Mouse (Mus musculus): ENCODE measurements around the gene Nbl1. TPM values are rescaled to one million over a fixed set of nuclear protein-coding genes. Genes with fewer than 3 reads are reported as not detected.

Gene Nbl1
- polyA plus RNA-seq, 1 experiment from 2014 or later = 53.6 TPM

- no peak overlapping the region for H3K4me3 ChIP-seq (ENCODE audit: low read depth, low read length)
- WGBS = 38% methylated on average over 17 of the region's 17 CpGs
- no peak overlapping the region for H3K27ac ChIP-seq (replicated peaks)
- H3K27me3 ChIP-seq (ENCODE audit: control insufficient read depth, insufficient read depth, low read length) = no peaks in the 10 kb centered on the region
- TF ChIP-seq CTCF (IDR thresholded peaks at IDR 0.05; ENCODE audit: low read depth) = no peak
- TF ChIP-seq EP300 (optimal IDR thresholded peaks at IDR 0.05) = no peak
- H3K9me3 ChIP-seq (ENCODE audit: control insufficient read depth, low read length) = no peaks in the 10 kb centered on the region
- 0 out of 2 replicates have a peak, but pooled peaks cover 4% of the 10 kb centered on the region for H3K36me3 ChIP-seq (ENCODE audit: control insufficient read depth, insufficient read depth, low read length)
- DNase-seq (ENCODE audit: low spot score) (no peak), ATAC-seq (ENCODE audit: low FRiP score, low TSS enrichment) (no peak)
- H3K4me2 ChIP-seq (replicated peaks; ENCODE audit: low read depth) = no peak overlapping the region
- no peak overlapping the region for H3K9ac ChIP-seq (ENCODE audit: low read length)
- no peaks in the 10 kb centered on the region for H3K4me1 ChIP-seq (replicated peaks; ENCODE audit: control insufficient read depth, insufficient read depth)
Measured at GRCm38 (mm10) chr4:139037795-139038607, 54.8 kb downstream of the Nbl1 start.

GRCm38 (mm10) chr4:139035799-139036198, 57.0 kb downstream of the Nbl1 start:
- WGBS = 75% methylated on average over 3 of the region's 3 CpGs
- Histone ChIP-seq H3K4me2 (replicated peaks; ENCODE audit: low read depth) (no peak overlapping the region), H3K27ac (replicated peaks) (no peak overlapping the region), H3K9me3 (ENCODE audit: control insufficient read depth, low read length) (no peaks in the 10 kb centered on the region), H3K9ac (ENCODE audit: low read length) (no peak overlapping the region), H3K4me1 (replicated peaks; ENCODE audit: control insufficient read depth, insufficient read depth) (no peaks in the 10 kb centered on the region), H3K36me3 (ENCODE audit: control insufficient read depth, insufficient read depth, low read length) (0 out of 2 replicates have a peak, but pooled peaks cover 4% of the 10 kb centered on the region), H3K4me3 (ENCODE audit: low read depth, low read length) (no peak overlapping the region), H3K27me3 (ENCODE audit: control insufficient read depth, insufficient read depth, low read length) (no peaks in the 10 kb centered on the region)
- ATAC-seq (ENCODE audit: low FRiP score, low TSS enrichment) = no peak
- TF ChIP-seq CTCF (IDR thresholded peaks at IDR 0.05; ENCODE audit: low read depth) (no peak), EP300 (optimal IDR thresholded peaks at IDR 0.05) (no peak)
- no peak for DNase-seq (ENCODE audit: low spot score)

- no peak for TF ChIP-seq CTCF (IDR thresholded peaks at IDR 0.05; ENCODE audit: low read depth)
- no peak for TF ChIP-seq EP300 (optimal IDR thresholded peaks at IDR 0.05)
- Histone ChIP-seq H3K4me3 (ENCODE audit: low read depth, low read length) (no peak overlapping the region), H3K36me3 (ENCODE audit: control insufficient read depth, insufficient read depth, low read length) (0 out of 2 replicates have a peak, but pooled peaks cover 4% of the 10 kb centered on the region), H3K27ac (replicated peaks) (no peak overlapping the region), H3K27me3 (ENCODE audit: control insufficient read depth, insufficient read depth, low read length) (no peaks in the 10 kb centered on the region), H3K4me1 (replicated peaks; ENCODE audit: control insufficient read depth, insufficient read depth) (no peaks in the 10 kb centered on the region), H3K4me2 (replicated peaks; ENCODE audit: low read depth) (no peak overlapping the region), H3K9ac (ENCODE audit: low read length) (no peak overlapping the region), H3K9me3 (ENCODE audit: control insufficient read depth, low read length) (no peaks in the 10 kb centered on the region)
- WGBS = 93% methylated on average over 3 of the region's 3 CpGs
- ATAC-seq (ENCODE audit: low FRiP score, low TSS enrichment) (no peak), DNase-seq (ENCODE audit: low spot score) (no peak)
Measured at GRCm38 (mm10) chr4:139034942-139035341, 57.9 kb downstream of the Nbl1 start.

GRCm38 (mm10) chr4:139034540-139034939, 58.3 kb downstream of the Nbl1 start:
- DNase-seq (ENCODE audit: low spot score) (peak; percentile 33), ATAC-seq (ENCODE audit: low FRiP score, low TSS enrichment) (peak; percentile 43; the same call in 1 of the 2 replicates)
- H3K4me3 ChIP-seq (ENCODE audit: low read depth, low read length) = no peak overlapping the region
- no peaks in the 10 kb centered on the region for H3K9me3 ChIP-seq (ENCODE audit: control insufficient read depth, low read length)
- no peaks in the 10 kb centered on the region for H3K4me1 ChIP-seq (replicated peaks; ENCODE audit: control insufficient read depth, insufficient read depth)
- H3K36me3 ChIP-seq (ENCODE audit: control insufficient read depth, insufficient read depth, low read length) = 0 out of 2 replicates have a peak, but pooled peaks cover 4% of the 10 kb centered on the region
- TF ChIP-seq CTCF (IDR thresholded peaks at IDR 0.05; ENCODE audit: low read depth) = peak; percentile 53
- no peak for TF ChIP-seq EP300 (optimal IDR thresholded peaks at IDR 0.05)
- no peak overlapping the region for H3K27ac ChIP-seq (replicated peaks)
- WGBS = 41% methylated on average over 4 of the region's 4 CpGs
- H3K9ac ChIP-seq (ENCODE audit: low read length) = no peak overlapping the region
- H3K4me2 ChIP-seq (replicated peaks; ENCODE audit: low read depth) = no peak overlapping the region
- H3K27me3 ChIP-seq (ENCODE audit: control insufficient read depth, insufficient read depth, low read length) = no peaks in the 10 kb centered on the region

- Histone ChIP-seq H3K36me3 (ENCODE audit: control insufficient read depth, insufficient read depth, low read length) (0 out of 2 replicates have a peak, but pooled peaks cover 4% of the 10 kb centered on the region), H3K4me3 (ENCODE audit: low read depth, low read length) (no peak overlapping the region), H3K4me2 (replicated peaks; ENCODE audit: low read depth) (no peak overlapping the region), H3K27ac (replicated peaks) (no peak overlapping the region), H3K9me3 (ENCODE audit: control insufficient read depth, low read length) (no peaks in the 10 kb centered on the region), H3K4me1 (replicated peaks; ENCODE audit: control insufficient read depth, insufficient read depth) (no peaks in the 10 kb centered on the region), H3K9ac (ENCODE audit: low read length) (no peak overlapping the region), H3K27me3 (ENCODE audit: control insufficient read depth, insufficient read depth, low read length) (no peaks in the 10 kb centered on the region)
- 75% methylated on average over 8 of the region's 8 CpGs for WGBS
- no peak for DNase-seq (ENCODE audit: low spot score)
- no peak for TF ChIP-seq CTCF (IDR thresholded peaks at IDR 0.05; ENCODE audit: low read depth)
- no peak for TF ChIP-seq EP300 (optimal IDR thresholded peaks at IDR 0.05)
- no peak for ATAC-seq (ENCODE audit: low FRiP score, low TSS enrichment)
Measured at GRCm38 (mm10) chr4:139034010-139034367, 58.8 kb downstream of the Nbl1 start.
